Mouse (Mus musculus): ENCODE results near the gene Lamb2. TPM values are rescaled to one million over a fixed set of nuclear protein-coding genes. Genes with fewer than 3 reads are reported as not detected.

The Lamb2 gene
- polyA plus RNA-seq, 1 experiment from 2014 or later, result 54.8 TPM

- ATAC-seq (no peak), DNase-seq (ENCODE audit: low spot score) (no peak)
- H3K9me3 ChIP-seq (ENCODE audit: low read length), result no peaks in the 10 kb centered on the region
- TF ChIP-seq CTCF (IDR thresholded peaks at IDR 0.05), result no peak
- no peak for TF ChIP-seq EP300 (IDR thresholded peaks at IDR 0.05)
- H3K4me2 ChIP-seq (replicated peaks; ENCODE audit: low read depth, low read length), result no peak overlapping the region
- H3K36me3 ChIP-seq (ENCODE audit: insufficient read depth, low read length), result peaks cover 39% of the 10 kb centered on the region; the same call in 1 of the 2 replicates
- no peak overlapping the region for H3K4me3 ChIP-seq (ENCODE audit: low read depth, low read length)
- H3K9ac ChIP-seq (replicated peaks; ENCODE audit: low read depth), result no peak overlapping the region
- H3K27me3 ChIP-seq (replicated peaks; ENCODE audit: insufficient read depth, low read length), result no peaks in the 10 kb centered on the region
- 88% methylated on average over 19 of the region's 19 CpGs for WGBS
- no peak overlapping the region for H3K27ac ChIP-seq (ENCODE audit: low read length)
- peaks cover 14% of the 10 kb centered on the region for H3K4me1 ChIP-seq (ENCODE audit: insufficient read depth, low read depth, low read length)
Observed at GRCm38 (mm10) chr9:108481520-108482210, 2.1 kb downstream of the Lamb2 start.

- DNase-seq (ENCODE audit: low spot score), result no peak
- WGBS, result 94% methylated on average over 18 of the region's 18 CpGs
- Histone ChIP-seq H3K4me1 (ENCODE audit: insufficient read depth, low read depth, low read length) (peaks cover 14% of the 10 kb centered on the region), H3K4me2 (replicated peaks; ENCODE audit: low read depth, low read length) (no peak overlapping the region), H3K27me3 (replicated peaks; ENCODE audit: insufficient read depth, low read length) (no peaks in the 10 kb centered on the region), H3K36me3 (ENCODE audit: insufficient read depth, low read length) (peaks cover 53% of the 10 kb centered on the region), H3K27ac (ENCODE audit: low read length) (no peak overlapping the region), H3K4me3 (ENCODE audit: low read depth, low read length) (no peak overlapping the region), H3K9ac (replicated peaks; ENCODE audit: low read depth) (no peak overlapping the region), H3K9me3 (ENCODE audit: low read length) (no peaks in the 10 kb centered on the region)
- no peak for TF ChIP-seq CTCF (IDR thresholded peaks at IDR 0.05)
- no peak for TF ChIP-seq EP300 (IDR thresholded peaks at IDR 0.05)
- no peak for ATAC-seq
Observed at GRCm38 (mm10) chr9:108483051-108483790, 3.7 kb downstream of the Lamb2 start.

GRCm38 (mm10) chr9:108484021-108484420 lies 4.5 kb downstream of the Lamb2 start:
- Histone ChIP-seq H3K27ac (ENCODE audit: low read length) (no peak overlapping the region), H3K9ac (replicated peaks; ENCODE audit: low read depth) (no peak overlapping the region), H3K36me3 (ENCODE audit: insufficient read depth, low read length) (peaks cover 61% of the 10 kb centered on the region), H3K4me1 (ENCODE audit: insufficient read depth, low read depth, low read length) (peaks cover 13% of the 10 kb centered on the region), H3K27me3 (replicated peaks; ENCODE audit: insufficient read depth, low read length) (no peaks in the 10 kb centered on the region), H3K4me2 (replicated peaks; ENCODE audit: low read depth, low read length) (no peak overlapping the region), H3K4me3 (ENCODE audit: low read depth, low read length) (no peak overlapping the region), H3K9me3 (ENCODE audit: low read length) (no peaks in the 10 kb centered on the region)
- ATAC-seq (no peak), DNase-seq (ENCODE audit: low spot score) (no peak)
- 90% methylated on average over 15 of the region's 15 CpGs for WGBS
- TF ChIP-seq CTCF (IDR thresholded peaks at IDR 0.05), result no peak
- TF ChIP-seq EP300 (IDR thresholded peaks at IDR 0.05), result no peak

- Histone ChIP-seq H3K36me3 (ENCODE audit: insufficient read depth, low read length) (peaks cover 66% of the 10 kb centered on the region), H3K27ac (ENCODE audit: low read length) (no peak overlapping the region), H3K4me1 (ENCODE audit: insufficient read depth, low read depth, low read length) (peaks cover 10% of the 10 kb centered on the region), H3K4me2 (replicated peaks; ENCODE audit: low read depth, low read length) (no peak overlapping the region), H3K27me3 (replicated peaks; ENCODE audit: insufficient read depth, low read length) (no peaks in the 10 kb centered on the region), H3K4me3 (ENCODE audit: low read depth, low read length) (no peak overlapping the region), H3K9me3 (ENCODE audit: low read length) (no peaks in the 10 kb centered on the region), H3K9ac (replicated peaks; ENCODE audit: low read depth) (no peak overlapping the region)
- DNase-seq (ENCODE audit: low spot score) (no peak), ATAC-seq (no peak)
- 94% methylated on average over 19 of the region's 19 CpGs for WGBS
- TF ChIP-seq CTCF (IDR thresholded peaks at IDR 0.05) (no peak), EP300 (IDR thresholded peaks at IDR 0.05) (no peak)
Observed at GRCm38 (mm10) chr9:108485301-108485875, 5.9 kb downstream of the Lamb2 start.

- H3K4me2 ChIP-seq (replicated peaks; ENCODE audit: low read depth, low read length), result no peak overlapping the region
- H3K4me1 ChIP-seq (ENCODE audit: insufficient read depth, low read depth, low read length), result peaks cover 6% of the 10 kb centered on the region; the same call in 1 of the 2 replicates
- ATAC-seq (no peak), DNase-seq (ENCODE audit: low spot score) (no peak)
- TF ChIP-seq EP300 (IDR thresholded peaks at IDR 0.05) (no peak), CTCF (IDR thresholded peaks at IDR 0.05) (no peak)
- no peaks in the 10 kb centered on the region for H3K9me3 ChIP-seq (ENCODE audit: low read length)
- H3K4me3 ChIP-seq (ENCODE audit: low read depth, low read length), result no peak overlapping the region
- H3K27me3 ChIP-seq (replicated peaks; ENCODE audit: insufficient read depth, low read length), result no peaks in the 10 kb centered on the region
- H3K9ac ChIP-seq (replicated peaks; ENCODE audit: low read depth), result no peak overlapping the region
- 88% methylated on average over 8 of the region's 8 CpGs for WGBS
- H3K36me3 ChIP-seq (ENCODE audit: insufficient read depth, low read length), result peaks cover 64% of the 10 kb centered on the region
- no peak overlapping the region for H3K27ac ChIP-seq (ENCODE audit: low read length)
Observed at GRCm38 (mm10) chr9:108486973-108487530, 7.5 kb downstream of the Lamb2 start.

- Histone ChIP-seq H3K27ac (ENCODE audit: low read length) (no peak overlapping the region), H3K27me3 (replicated peaks; ENCODE audit: insufficient read depth, low read length) (no peaks in the 10 kb centered on the region), H3K4me3 (ENCODE audit: low read depth, low read length) (no peak overlapping the region), H3K36me3 (ENCODE audit: insufficient read depth, low read length) (peaks cover 60% of the 10 kb centered on the region), H3K9ac (replicated peaks; ENCODE audit: low read depth) (no peak overlapping the region), H3K9me3 (ENCODE audit: low read length) (no peaks in the 10 kb centered on the region), H3K4me2 (replicated peaks; ENCODE audit: low read depth, low read length) (no peak overlapping the region), H3K4me1 (ENCODE audit: insufficient read depth, low read depth, low read length) (peaks cover 11% of the 10 kb centered on the region; the same call in 1 of the 2 replicates)
- ATAC-seq, result no peak
- DNase-seq (ENCODE audit: low spot score), result no peak
- TF ChIP-seq EP300 (IDR thresholded peaks at IDR 0.05), result no peak
- TF ChIP-seq CTCF (IDR thresholded peaks at IDR 0.05), result no peak
- 94% methylated on average over 17 of the region's 17 CpGs for WGBS
Observed at GRCm38 (mm10) chr9:108488403-108488802, 8.9 kb downstream of the Lamb2 start.
